Mouse (Mus musculus): ENCODE results near the gene Fyn.

DNA sequence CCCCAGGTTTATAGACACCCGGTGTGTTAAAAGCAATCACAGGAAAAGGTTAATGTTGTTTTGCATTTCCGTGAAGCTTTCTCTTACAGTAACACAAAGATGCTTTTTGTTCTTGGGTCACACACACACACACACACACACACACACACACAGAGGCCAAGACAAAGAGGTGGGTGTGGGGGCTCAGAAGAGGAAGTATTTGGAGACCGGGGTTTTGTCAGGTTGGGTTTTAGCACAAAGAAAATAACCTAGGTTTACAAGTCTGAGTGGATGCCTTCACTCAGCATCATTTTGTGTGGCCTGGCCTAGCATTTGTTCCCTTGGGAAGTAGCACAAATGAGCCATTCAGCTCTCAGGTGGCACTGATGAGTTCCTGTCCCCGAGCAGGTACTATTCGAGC is 184.2 kb downstream of the Fyn start:
- no peak for TF ChIP-seq CTCF (IDR thresholded peaks at IDR 0.05; ENCODE audit: low read depth, low read length)
- no peak for TF ChIP-seq POLR2A (IDR thresholded peaks at IDR 0.05; ENCODE audit: borderline replicate concordance, low read depth, low read length)

All from bone marrow macrophage, adult 2 months (primary cell).